Mouse (Mus musculus) thymus, postnatal 0 days (tissue): Measurements from ENCODE around the gene Tldc1. TPM values are rescaled to one million over a fixed set of nuclear protein-coding genes. Genes with fewer than 3 reads are reported as not detected.

Experiments
- DNase-seq: peaks from one replicate; pipeline ENCODE4 v3.0.0-alpha.2; 2015; ENCODE audit warnings: low spot score
- polyA plus RNA-seq: library from polyadenylated mRNA; unstranded; fragments of >200 nt; fragmentation: Nextera tagmentation; extraction: Ambion mirVana; gene quantifications from 2 replicates; pipeline ENCODE4 v1.2.1, GENCODE M21; 2015

Tldc1 gene
- 9.0 and 9.2 TPM in 2 replicates for polyA plus RNA-seq

DNA sequence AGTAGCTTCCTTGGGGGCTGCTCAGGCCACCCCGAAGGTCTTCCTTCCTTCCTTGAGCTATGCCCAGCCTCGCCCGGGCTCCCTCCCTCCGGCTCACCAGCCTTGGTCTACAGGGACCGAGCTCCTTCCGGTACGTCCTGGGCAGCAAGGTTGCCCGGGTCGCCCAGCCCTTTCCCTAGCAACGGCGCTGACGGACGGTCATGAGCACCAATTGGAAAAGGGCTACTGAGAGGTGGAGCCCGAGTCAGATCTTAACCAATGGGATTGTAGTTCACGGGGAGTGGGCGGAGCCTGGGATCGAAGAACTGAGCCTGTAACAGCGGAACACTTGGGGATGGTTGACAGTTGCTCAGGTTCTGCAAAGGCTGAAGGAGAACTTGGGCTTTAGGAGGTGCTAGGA, at the start of gene Tldc1:
Gene Tldc1, minus strand, starts transcription at position 154 of the 400 bp plus-strand sequence.
- peak; percentile 97 for DNase-seq

DNA sequence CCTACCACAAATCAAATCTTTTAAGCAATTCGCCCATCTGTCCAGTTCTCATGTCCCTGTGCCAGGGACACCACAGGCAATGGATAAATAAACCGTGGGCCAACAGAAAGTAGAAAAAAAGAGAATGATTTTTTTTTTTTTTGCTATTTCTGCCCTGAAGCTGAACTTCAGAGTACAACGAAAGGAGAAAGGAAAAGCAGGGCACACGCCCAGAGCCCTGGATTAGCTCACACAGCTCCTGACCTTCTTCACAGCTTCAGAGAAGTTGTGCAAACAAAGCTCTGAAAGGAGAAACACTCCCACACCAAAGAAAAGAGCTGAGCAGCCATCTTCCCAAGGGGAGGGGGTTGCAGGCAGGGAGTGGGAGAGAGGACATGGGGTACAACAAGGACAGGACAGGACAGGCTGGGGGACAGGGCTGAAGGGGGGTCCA, 49.5 kb upstream of the Tldc1 start:
- no peak for DNase-seq

DNA sequence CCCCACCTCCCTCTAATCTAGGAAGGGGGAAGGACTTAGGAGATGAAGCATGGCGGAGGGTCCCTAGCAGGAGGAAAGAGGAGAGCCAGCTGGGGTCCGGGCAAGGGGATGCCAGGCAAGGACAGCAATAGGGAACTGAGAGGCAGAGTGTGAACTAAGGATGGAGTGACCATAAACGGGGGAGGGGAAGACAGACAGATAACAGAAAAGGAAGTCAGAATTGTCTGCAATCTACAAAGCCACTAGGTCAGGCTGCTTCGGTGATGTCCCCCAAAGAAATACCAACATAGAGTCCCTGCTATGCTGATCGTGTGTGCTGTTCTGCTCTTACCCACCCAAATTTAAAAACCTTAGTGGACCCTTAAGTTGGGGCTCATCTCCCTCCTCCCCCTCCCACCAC, 48.8 kb upstream of the Tldc1 start:
- no peak for DNase-seq

DNA sequence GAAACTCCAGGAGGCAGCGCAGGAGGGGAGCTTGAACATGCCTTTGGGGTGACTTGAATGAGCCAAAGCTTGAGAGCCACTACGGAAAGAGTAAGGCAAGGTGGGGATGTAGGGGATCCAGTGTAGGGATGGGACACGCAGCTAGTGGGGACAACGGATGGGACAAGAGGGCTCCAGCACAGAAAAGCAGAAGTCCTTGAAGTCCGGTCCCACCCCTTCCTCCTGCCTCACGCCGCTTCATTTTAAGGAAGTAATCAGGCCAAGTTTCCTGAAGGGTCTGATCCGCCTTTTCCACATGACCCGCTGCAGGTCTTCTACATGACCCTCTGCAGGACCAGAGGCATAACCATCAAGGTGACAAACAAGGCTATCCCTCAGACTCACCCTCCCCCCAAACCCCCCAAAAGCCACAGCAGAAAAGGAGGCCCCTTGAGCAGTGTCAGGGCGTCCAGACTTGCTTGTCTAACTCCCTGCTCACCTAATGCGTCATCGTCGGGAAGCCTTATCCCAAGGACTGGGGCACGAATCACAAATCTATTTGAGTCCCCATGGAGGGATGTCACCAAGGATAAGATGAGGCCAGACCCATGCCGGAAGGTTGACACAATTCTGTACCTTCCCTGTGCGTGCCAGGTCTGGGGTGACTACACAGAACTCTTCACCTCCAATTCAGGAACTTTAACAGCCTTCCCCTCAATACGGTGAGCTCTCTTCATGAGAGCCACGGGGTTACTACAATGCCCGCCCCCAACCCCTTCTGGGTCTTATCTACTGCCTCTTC, 47.9 kb upstream of the Tldc1 start:
- no peak for DNase-seq

DNA sequence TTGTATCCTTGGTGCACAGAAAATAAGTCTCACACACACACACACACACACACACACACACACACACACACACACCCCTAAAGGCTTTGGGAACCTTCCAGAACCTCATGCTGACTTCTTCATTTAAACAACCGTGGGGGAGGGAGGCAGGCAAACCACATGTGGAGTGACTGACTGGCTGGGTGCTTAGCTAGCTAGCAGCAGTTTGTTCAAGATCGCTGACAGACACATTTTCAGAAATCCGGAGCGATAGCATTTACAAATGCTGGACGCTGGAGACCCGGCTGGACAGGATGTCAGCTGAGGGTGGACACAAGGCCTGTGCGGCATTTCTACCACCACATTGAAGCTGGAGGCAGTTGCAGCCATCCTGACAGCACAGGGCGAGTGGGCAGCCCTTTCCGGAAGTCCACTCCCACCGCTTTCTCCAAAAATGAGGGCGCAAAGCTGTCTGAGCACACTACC, 46.6 kb upstream of the Tldc1 start:
- DNase-seq, result no peak

DNA sequence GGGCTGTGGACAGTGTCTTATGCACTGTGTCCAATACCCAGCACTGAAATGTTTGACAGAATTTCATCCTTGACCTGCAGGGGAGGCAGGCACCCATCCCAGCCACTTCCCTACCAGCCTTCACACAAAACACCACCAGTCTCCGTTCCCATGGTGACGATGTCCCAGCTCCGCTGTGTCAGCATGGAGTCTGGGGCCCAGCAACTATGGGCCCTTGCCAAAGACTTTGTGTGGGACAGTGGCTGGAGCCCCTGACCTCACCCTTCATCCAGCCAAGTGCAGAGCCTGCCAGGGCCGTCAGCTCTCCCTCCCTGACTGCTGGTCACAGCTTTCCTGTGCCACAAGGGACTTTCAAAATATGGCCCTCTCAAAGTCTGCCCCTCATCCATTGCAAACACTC, 45.9 kb upstream of the Tldc1 start:
- DNase-seq, result no peak

DNA sequence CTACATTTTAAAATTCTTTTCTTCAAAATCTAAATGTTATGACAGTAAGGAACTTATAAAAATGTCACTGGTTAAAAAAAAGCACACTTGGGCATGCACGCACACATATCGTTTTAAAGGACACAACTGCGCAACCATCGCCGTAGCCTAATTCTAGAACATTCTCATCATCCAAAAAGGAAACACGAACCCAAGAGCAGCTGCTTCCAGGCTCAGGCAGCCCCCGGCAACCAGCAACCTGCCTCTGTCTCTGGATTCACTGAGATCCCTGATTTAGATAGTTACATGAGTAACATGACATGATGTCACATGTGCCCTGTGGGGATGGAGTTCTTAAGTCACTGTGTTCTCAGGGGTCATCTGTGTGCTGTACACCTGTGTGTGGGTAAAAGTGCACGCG, 45.1 kb upstream of the Tldc1 start:
- DNase-seq, result no peak

DNA sequence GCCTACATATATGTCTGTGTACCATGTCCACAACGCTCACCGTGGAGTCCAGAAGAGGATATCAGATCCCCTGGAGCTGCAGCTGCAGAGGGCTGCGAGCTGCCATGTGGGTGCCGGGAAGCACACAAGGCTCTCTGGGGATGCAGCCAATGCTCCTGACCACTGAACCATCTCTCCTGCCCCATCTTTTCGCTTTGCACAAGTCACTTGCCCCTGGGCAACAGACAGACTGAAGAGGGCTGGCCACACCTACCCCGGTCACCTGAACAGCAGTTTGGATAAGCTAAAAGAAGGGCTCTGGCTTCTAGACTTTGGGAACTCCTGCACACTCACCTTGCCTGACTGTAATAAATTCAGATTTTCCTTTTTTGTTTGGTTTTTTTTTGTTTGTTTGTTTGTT, 43.5 kb upstream of the Tldc1 start:
- no peak for DNase-seq

DNA sequence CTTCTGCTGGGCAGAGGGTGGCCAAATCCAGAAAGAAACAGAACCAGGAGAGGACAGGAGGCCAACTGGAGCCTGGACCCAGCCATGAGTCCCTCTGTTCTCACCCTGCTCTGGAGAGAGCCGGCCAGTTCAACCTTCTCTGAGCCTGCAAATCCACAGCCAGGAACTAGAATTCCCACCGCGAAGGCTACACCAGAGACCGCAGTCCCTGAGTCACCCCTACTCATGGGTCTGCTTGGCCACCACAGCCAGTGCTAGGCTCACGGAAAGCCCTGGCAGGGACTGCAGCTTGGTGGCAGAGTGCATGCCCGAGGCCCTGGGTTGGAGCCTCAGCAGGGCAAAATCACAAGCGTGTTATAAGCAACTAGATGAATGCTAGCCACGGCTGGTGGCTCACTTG, 41.8 kb upstream of the Tldc1 start:
- DNase-seq, result no peak

DNA sequence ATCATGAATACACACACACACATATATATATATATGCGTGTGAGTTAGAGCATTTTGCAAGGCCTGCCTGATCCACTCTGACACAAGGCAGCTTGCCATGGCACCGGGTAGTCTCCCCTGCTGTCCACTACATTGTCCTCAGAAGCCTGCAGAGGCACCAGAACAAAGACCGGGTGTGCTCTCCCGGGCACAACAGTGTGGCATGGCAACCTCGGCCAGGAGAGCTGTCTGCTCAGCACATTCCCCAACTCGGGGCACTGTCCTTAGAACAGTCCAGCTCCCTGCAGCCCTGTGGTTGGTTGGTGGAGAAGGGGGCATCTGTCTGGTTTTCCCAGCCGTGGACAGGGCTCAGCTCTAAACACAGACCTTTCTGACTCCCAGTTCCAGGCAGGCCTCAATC, 41.1 kb upstream of the Tldc1 start:
- DNase-seq, result no peak

DNA sequence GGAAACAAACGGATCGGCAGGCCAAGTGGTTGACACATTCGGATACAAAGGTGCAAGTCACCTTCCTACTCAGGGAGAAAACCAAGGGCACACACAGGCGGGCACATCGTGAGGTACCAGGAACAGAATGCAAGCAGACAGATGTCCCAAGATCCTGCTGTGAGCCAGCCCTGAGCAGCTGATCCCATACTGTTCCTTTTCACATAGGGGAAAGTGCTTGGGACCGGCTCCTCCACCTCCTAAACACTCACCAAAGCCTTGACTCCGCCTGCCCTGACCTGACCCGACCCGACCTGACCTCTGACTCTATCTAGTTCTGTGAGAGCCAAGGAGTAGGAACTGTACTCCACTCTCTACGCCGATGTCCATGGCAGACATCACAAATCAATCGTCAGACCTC, 39.2 kb upstream of the Tldc1 start:
- no peak for DNase-seq

DNA sequence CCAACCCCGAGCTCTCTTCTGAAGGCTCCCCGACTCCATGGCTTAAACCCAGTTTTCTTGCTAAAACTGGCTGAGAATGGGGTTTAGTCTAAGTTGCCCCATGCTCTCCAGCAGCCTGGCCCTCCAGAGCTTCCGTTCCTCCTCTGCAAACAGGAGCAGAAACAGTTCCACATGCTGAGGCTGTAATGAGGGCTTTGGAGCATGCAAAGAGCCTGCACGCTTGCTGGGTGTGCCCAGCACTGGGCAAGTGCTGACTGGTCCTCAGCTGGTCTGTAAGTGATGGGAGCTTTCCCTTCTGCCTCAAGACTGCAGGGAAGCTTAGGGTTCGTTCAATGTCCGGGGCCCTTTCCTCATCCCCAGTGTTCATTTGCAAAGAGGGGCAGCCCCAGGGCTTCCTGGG, 38.0 kb upstream of the Tldc1 start:
- no peak for DNase-seq

DNA sequence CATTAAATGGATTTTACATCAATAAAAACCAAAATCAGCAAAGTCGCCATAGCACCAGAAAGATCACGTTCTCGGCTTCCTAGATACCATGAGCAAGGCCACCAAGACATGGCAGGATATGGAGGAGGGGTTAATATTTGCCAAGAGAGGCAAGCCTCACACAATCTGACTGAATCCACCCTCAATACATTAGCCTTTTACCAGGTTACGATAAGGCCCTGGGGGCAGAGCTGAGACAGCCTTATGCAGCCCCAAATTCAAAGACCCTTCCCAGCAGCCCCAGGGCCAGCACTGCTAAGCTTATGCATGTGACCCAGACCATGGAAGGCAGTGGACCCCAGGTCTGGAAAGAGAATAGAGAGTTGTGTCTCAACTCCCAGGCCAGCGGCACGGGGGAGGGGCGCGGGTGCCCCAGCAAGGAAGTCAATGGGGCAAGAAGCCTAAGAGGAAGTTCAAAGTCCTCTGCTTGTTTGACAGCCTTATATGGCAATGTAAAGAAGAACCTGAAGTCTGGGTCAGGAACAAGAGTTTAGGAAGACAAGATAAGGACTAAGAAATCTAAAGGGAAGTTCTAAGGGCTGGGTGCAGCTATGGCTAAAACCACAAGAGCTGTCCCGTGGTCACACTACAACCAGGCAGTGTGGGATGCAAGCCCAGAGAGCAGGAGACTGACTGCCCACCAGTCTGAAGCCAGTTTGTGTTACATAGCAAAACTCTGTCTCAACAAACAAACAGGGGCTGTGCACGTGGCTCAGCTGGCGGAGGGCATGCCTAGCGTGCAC, 34.6 kb upstream of the Tldc1 start:
- DNase-seq, result peak; percentile 59

DNA sequence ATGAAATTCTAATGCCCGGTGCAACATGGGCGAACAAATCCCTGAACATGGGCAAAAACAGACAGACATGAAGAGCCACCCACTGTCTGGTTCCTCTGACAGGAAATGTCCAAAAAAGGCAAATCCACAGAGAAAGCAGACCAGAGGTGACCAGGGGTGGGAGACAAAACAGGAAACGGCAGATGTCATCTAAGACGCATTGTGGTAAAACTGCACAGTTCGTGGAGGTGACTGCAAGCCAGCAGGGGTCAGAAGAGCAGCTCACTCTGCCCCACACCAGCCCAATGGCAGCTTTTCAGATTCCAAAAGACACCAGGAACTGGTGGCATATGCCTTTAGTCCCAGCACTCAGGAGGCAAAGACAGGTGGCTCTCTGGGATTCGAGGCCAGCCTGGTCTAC, 33.7 kb upstream of the Tldc1 start:
- DNase-seq, result peak; percentile 49

DNA sequence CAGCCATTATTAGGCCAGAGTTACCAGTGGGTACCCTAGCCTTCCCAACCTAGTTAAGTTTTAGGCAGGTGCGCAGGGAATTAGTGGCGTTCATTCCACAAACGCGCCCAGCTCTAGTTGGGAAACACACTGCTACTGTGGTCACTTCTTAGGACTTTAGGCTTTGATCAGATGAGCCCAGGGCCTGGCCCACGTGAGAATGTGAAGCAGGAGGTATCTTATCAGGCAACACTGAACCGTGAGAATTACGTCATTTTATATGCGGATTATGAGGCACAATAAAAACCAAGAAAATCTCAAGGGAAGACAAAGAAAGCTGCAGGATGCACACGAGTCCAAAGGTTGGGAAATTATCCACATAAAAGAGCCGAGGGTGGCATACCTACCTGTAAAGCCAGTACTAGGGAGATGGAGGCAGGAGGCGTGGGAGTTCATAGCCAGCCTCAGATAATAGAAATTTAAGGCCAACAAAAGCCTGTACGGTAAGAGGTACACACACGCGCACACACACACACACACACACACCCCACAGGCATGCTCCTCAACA, 32.8 kb upstream of the Tldc1 start:
- DNase-seq, result no peak

DNA sequence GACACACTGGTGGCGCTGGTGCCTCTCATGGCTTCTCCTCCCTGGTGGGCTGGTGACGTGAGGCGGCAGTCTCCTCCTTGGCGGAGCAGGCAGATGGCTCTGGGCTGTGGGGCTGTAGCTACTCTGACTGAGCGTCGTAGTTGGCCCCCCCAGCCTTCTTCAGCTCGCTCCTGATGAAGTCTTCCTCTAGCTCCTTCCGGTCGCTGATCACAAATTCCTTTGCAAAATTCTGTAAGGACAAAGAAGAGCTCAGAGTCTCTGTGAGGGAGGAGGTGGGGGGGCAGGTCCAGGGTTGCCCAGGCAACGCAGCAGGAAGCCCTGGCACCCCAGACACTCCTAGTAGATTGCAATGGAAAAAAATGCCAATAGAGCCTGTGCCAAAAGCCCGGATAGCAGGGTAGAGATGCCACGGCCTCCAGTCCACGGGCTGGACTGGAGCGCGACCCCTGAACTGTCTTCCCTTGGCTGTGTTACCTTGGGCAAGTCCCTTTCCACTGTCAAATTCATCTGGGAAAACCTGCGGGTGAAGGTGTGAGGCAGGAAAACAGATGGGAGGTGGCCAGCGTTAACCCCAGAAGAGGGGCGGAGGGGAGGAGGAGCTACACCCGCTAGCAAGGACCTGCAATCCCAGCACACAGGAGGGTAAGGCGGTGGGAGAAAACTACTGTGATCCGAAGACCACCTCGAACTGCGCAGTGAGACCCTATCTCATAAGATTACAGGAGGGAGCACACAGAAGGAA, 32.1 kb upstream of the Tldc1 start:
- no peak for DNase-seq

DNA sequence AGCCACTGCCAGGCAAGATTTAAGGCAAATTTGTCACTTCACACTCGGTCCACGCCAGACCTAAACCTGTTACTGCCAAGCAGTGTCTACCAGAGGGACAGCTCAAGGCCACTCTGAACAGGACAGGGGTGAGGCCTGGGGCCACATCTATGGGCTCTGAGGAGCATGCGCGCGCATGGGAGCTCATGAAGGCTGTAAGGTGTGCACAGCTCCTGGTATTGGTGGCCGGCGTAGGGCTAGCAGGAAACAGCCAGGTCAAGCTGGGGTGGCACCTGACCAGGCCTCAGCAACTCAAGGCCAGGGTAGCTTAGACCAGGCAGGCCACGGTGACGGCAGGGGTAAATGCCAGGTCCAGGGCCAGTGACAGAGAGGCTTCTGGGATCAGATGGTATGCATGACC, 31.4 kb upstream of the Tldc1 start:
- DNase-seq, result no peak

DNA sequence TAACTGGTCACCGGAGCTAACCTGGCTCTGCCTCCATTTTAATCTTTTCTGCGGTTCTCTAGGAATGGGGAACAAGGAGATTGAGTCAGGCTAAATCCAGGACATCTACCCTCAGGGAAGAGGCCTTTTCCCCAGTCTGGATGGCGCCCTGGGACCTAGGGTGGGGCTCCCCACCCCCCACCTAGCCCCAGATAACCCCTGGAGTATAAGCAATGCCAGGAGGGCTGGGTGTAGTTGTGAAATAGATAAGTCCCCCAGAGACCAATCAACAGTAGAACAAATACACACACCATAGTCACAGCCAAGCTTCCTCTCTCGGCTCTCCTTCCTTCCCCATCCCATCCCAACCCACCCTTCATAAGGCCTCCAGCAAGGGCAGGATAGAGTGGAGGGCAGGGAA, 29.5 kb upstream of the Tldc1 start:
- DNase-seq, result no peak

DNA sequence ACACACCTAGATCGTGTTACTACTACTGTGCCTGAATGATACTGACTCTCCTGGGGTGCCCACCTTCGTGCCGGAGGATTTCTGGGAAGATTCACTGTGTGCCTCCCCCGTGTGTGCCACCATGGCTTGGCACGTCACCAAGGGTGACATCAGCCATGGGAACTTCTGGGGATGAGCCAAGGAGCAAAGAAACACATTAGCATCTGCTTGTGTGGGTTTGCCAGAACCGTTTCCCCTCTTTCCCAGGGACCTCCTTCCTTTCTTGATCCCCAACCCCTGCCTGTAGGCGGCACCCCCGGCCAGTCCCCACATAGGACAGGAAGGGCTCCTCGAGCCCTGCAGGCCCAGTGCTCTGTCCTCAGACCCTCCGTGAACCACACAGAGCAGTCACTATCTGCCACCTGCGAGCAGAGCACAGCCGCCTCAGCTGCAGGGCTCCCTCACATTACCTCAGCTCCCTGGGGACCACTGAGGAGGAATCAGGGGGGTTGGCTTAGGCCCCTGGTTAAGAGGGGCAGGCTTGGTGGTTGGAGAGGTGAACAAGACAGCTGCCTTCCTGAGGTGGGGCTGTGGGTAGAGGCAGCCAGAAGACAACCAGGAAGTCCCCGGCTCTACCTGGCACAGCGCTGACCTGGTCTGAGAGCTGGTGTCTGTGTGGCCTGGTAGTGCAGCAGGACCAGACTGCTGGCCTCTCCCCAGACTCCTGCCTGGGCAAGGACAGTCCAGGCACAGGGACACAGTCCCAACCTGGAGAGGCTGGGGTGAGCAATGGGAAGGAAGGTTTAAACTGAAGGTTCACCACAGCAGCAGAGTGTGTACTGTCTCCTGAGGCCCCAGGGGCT, 28.4 kb upstream of the Tldc1 start:
- peak; percentile 72 for DNase-seq

DNA sequence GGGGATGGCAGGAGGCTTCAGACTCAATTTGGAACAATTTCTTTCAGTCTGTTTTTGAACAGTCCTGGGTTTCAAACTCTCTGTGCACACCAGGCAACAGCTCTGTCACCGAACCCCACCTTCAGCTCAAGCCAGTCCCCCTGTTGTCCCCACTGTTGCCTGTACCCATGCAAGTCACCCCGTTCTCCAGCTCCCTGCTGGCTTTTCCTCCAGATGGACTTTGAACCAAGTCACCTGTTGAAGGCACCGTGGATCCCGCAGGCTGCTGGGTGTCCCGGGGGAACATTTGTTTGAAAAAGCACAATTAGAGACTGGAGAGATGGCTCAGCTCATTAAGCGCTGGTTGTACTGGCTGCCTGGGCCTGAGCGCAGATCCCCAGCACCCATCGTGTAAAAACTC, 27.1 kb upstream of the Tldc1 start:
- DNase-seq, result no peak

DNA sequence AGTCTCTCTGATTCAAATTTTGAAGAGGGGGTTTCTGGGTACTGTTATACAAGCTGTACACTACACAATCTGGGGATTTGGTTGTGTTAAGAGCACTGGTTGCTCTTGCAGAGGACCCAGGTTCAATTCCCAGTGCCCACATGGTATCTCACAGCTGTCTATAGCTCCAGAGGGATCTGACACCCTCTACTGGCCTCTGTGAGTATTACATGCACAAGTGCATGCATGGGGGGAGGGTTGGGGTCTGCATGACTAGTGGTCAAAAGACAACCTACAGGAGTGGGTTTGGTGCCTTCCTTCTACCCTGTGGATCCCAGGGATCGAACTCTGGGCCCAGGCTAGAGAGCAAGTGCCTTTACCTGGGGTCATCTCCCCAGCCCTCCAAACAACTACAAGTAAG, 24.4 kb upstream of the Tldc1 start:
- DNase-seq, result no peak
